Mouse (Mus musculus): ENCODE results near the gene Keap1. TPM values are rescaled to one million over a fixed set of nuclear protein-coding genes. Genes with fewer than 3 reads are reported as not detected.
A peak's percentile ranks its signal among the peaks of the same experiment; 100 is the strongest.

Keap1 gene
- polyA plus RNA-seq, 1 experiment = 55.4 TPM

- WGBS = 42% methylated on average over 17 of the region's 17 CpGs
- H3K27me3 ChIP-seq (ENCODE audit: control insufficient read depth, insufficient read depth, low read length) = peaks cover 9% of the 10 kb centered on the region; the same call in 1 of the 2 replicates
- no peak for TF ChIP-seq POLR2A (IDR thresholded peaks at IDR 0.05; ENCODE audit: low read depth, low read length)
- TF ChIP-seq CTCF (IDR thresholded peaks at IDR 0.05; ENCODE audit: extremely low read depth, insufficient read depth, insufficient read length, insufficient replicate concordance) = no peak
Observed at GRCm38 (mm10) chr9:21249629-21250508, 10.7 kb upstream of the Keap1 start.

DNA sequence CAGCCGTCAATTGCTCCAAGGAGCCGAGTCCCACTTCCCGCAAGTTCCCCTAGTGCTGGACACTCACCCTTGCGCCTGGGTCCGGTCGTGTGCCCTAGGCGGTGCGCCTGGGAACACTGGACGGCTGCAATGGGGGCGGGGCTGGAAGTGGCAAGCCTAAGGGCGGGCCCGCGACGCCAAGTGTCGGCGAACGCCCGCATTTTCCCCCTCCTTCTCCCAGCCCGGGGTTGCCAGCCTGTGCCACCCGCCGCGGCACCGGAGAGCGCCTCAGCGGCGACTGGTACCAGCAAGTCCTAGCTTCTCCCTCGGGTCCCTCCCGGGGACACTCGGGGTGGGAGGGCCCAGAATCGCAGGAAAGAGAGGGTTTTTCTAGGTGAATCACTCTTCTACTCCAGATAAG is 9.2 kb upstream of the Keap1 start, which contains the start of gene S1pr5:
Gene S1pr5 (minus strand): TSS at position 118 of the 400 bp plus-strand sequence.
- TF ChIP-seq CTCF (IDR thresholded peaks at IDR 0.05; ENCODE audit: extremely low read depth, insufficient read depth, insufficient read length, insufficient replicate concordance) (no peak), POLR2A (IDR thresholded peaks at IDR 0.05; ENCODE audit: low read depth, low read length) (no peak)
- Histone ChIP-seq H3K4me3 (ENCODE audit: extremely low read depth, insufficient read depth, insufficient read length) (no peak within 1 kb of the TSS), H3K4me1 (ENCODE audit: control insufficient read depth, insufficient read depth, insufficient read length) (peaks cover 9% of the 10 kb centered on the region), H3K36me3 (ENCODE audit: control insufficient read depth, insufficient read depth, low read length) (no peaks in the 10 kb centered on the region), H3K27me3 (ENCODE audit: control insufficient read depth, insufficient read depth, low read length) (peaks cover 18% of the 10 kb centered on the region), H3K27ac (ENCODE audit: insufficient read depth, low read length) (no peak within 1 kb of the TSS)
- 3% methylated on average over 28 of the region's 30 CpGs for WGBS
- DNase-seq (ENCODE audit: low read depth in 1 of 2, low spot score in 2 of 2) = no peak

More at GRCm38 (mm10) chr9:21249629-21250508, 10.7 kb upstream of the Keap1 start:
- Histone ChIP-seq H3K4me3 (ENCODE audit: extremely low read depth, insufficient read depth, insufficient read length) (no peak overlapping the region), H3K36me3 (ENCODE audit: control insufficient read depth, insufficient read depth, low read length) (no peaks in the 10 kb centered on the region), H3K27ac (ENCODE audit: insufficient read depth, low read length) (no peak overlapping the region), H3K4me1 (ENCODE audit: control insufficient read depth, insufficient read depth, insufficient read length) (peaks cover 1% of the 10 kb centered on the region)
- no peak for DNase-seq (ENCODE audit: low read depth in 1 of 2, low spot score in 2 of 2)

DNA sequence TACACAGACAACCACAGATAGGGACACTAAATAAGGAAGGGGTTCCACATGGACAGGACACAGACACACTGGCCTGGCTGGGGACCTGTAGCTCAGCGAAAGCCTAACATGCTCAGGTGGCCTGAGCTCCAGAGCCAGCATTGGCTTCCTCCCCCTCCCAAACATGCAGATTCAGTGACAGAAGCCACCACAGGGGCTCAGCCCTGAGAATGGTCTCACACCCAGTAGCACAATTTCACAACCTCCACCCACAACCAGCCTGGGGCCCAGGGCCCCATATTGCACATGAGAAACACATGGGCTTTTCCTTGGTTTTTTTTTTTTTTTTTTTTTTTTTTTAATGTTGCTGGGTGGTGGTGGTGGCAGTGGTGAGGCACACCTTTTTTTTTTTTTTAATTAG is 7.2 kb upstream of the Keap1 start:
- no peak for DNase-seq (ENCODE audit: low read depth in 1 of 2, low spot score in 2 of 2)
- TF ChIP-seq POLR2A (IDR thresholded peaks at IDR 0.05; ENCODE audit: low read depth, low read length) (no peak), CTCF (IDR thresholded peaks at IDR 0.05; ENCODE audit: extremely low read depth, insufficient read depth, insufficient read length, insufficient replicate concordance) (no peak)
- Histone ChIP-seq H3K4me3 (ENCODE audit: extremely low read depth, insufficient read depth, insufficient read length) (no peak overlapping the region), H3K27ac (ENCODE audit: insufficient read depth, low read length) (no peak overlapping the region), H3K36me3 (ENCODE audit: control insufficient read depth, insufficient read depth, low read length) (no peaks in the 10 kb centered on the region), H3K27me3 (ENCODE audit: control insufficient read depth, insufficient read depth, low read length) (peaks cover 18% of the 10 kb centered on the region), H3K4me1 (ENCODE audit: control insufficient read depth, insufficient read depth, insufficient read length) (peaks cover 9% of the 10 kb centered on the region)
- 91% methylated on average over 1 of the region's 1 CpGs for WGBS

GRCm38 (mm10) chr9:21245113-21245487 is 5.9 kb upstream of the Keap1 start:
- Histone ChIP-seq H3K4me1 (ENCODE audit: control insufficient read depth, insufficient read depth, insufficient read length) (peaks cover 9% of the 10 kb centered on the region), H3K36me3 (ENCODE audit: control insufficient read depth, insufficient read depth, low read length) (no peaks in the 10 kb centered on the region), H3K4me3 (ENCODE audit: extremely low read depth, insufficient read depth, insufficient read length) (no peak overlapping the region; the same call in 1 of the 2 replicates), H3K27me3 (ENCODE audit: control insufficient read depth, insufficient read depth, low read length) (peaks cover 18% of the 10 kb centered on the region), H3K27ac (ENCODE audit: insufficient read depth, low read length) (no peak overlapping the region)
- TF ChIP-seq POLR2A (IDR thresholded peaks at IDR 0.05; ENCODE audit: low read depth, low read length) (no peak), CTCF (IDR thresholded peaks at IDR 0.05; ENCODE audit: extremely low read depth, insufficient read depth, insufficient read length, insufficient replicate concordance) (no peak)
- no peak for DNase-seq (ENCODE audit: low read depth in 1 of 2, low spot score in 2 of 2)
- 11% methylated on average over 16 of the region's 16 CpGs for WGBS

DNA sequence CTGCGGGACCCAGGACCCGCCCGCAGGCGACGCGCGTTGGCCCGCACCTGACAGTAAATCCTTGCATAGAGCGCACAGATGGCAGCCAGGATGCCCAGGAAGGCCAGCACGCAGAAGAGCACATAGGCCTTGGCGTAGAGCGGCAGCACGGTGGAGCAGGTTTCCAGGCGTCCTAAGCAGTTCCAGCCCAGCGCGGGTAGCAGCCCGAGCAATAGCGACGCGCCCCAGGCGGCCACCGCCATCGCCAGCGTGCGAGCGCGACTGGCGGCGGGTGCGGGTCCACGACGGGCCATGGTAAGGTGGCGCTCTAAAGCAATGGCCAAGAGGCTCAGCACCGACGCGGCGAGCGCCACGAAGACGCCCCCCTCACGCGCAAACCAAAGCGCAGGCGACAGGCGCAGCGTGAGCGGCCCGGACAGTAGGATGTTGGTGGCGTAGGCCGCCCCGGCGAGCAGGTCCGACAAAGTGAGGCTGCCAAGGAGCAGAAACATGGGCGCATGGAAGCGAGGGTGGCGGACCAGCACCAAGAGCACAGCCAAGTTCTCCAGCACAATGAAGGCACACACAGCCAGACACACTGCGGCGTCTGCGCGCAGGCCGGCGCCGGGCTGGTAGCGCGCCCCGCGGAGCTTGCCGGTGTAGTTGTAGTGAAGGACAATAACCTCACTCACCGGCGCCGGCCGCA is 5.4 kb upstream of the Keap1 start:
- WGBS = 2% methylated on average over 72 of the region's 72 CpGs
- no peak for DNase-seq (ENCODE audit: low read depth in 1 of 2, low spot score in 2 of 2)
- peaks cover 9% of the 10 kb centered on the region for H3K4me1 ChIP-seq (ENCODE audit: control insufficient read depth, insufficient read depth, insufficient read length)

GRCm38 (mm10) chr9:21243826-21244427 is 4.8 kb upstream of the Keap1 start:
- Histone ChIP-seq H3K4me1 (ENCODE audit: control insufficient read depth, insufficient read depth, insufficient read length) (peaks cover 9% of the 10 kb centered on the region), H3K27me3 (ENCODE audit: control insufficient read depth, insufficient read depth, low read length) (peaks cover 18% of the 10 kb centered on the region), H3K4me3 (ENCODE audit: extremely low read depth, insufficient read depth, insufficient read length) (peak overlapping the region; percentile 27; the same call in 1 of the 2 replicates), H3K27ac (ENCODE audit: insufficient read depth, low read length) (no peak overlapping the region), H3K36me3 (ENCODE audit: control insufficient read depth, insufficient read depth, low read length) (no peaks in the 10 kb centered on the region)
- no peak for TF ChIP-seq CTCF (IDR thresholded peaks at IDR 0.05; ENCODE audit: extremely low read depth, insufficient read depth, insufficient read length, insufficient replicate concordance)
- TF ChIP-seq POLR2A (IDR thresholded peaks at IDR 0.05; ENCODE audit: low read depth, low read length) = no peak
- no peak for DNase-seq (ENCODE audit: low read depth in 1 of 2, low spot score in 2 of 2)
- 16% methylated on average over 42 of the region's 42 CpGs for WGBS

More for the DNA sequence above, 5.4 kb upstream of the Keap1 start:
- Histone ChIP-seq H3K4me3 (ENCODE audit: extremely low read depth, insufficient read depth, insufficient read length) (peak overlapping the region; percentile 27; the same call in 1 of the 2 replicates), H3K27me3 (ENCODE audit: control insufficient read depth, insufficient read depth, low read length) (peaks cover 18% of the 10 kb centered on the region), H3K36me3 (ENCODE audit: control insufficient read depth, insufficient read depth, low read length) (no peaks in the 10 kb centered on the region), H3K27ac (ENCODE audit: insufficient read depth, low read length) (no peak overlapping the region)
- TF ChIP-seq CTCF (IDR thresholded peaks at IDR 0.05; ENCODE audit: extremely low read depth, insufficient read depth, insufficient read length, insufficient replicate concordance) = no peak
- no peak for TF ChIP-seq POLR2A (IDR thresholded peaks at IDR 0.05; ENCODE audit: low read depth, low read length)
